Comparison of ENCODE assay signal across 9 mouse cellular contexts in genomic region chr6:47799079-47799478, GRCm38 (mm10). TPM values are rescaled to one million over a fixed set of nuclear protein-coding genes. Genes with fewer than 3 reads are reported as not detected.
DNase-seq lines count a peak whose midpoint lies in the region; ATAC-seq and TF ChIP-seq lines count a peak whose summit lies in the region.
"Had no signal": no experiment of that assay in that cellular context is flagged by ENCODE, and none has a peak within 500 bp of the region (broad histone marks: within the 10 kb centered on the region; RNA-seq: fewer than 3 reads in every experiment).

No protein-coding gene starts in this region.

- no peak for ATAC-seq in Patski
- ATAC-seq in midbrain, embryonic 11.5 days (ENCODE audit: low FRiP score) = peak; percentile 63

- TF ChIP-seq CTCF in heart, adult 2 months (IDR thresholded peaks at IDR 0.05) = peak; percentile 91
- peak; percentile 72 for TF ChIP-seq CTCF in Patski (IDR thresholded peaks at IDR 0.05)

- H3K27me3 ChIP-seq in heart, adult 2 months (ENCODE audit: control insufficient read depth, insufficient read depth, low read length) = no peaks in the 10 kb centered on the region
- H3K27me3 ChIP-seq in Patski = no peaks in the 10 kb centered on the region
- H3K27me3 ChIP-seq in midbrain, embryonic 11.5 days (ENCODE audit: control insufficient read depth, insufficient read depth, low read length) = no peaks in the 10 kb centered on the region
- H3K27me3 ChIP-seq: limb, embryonic 15.5 days had no signal

- peak in 1 of 2 experiments; percentile 40 for DNase-seq in heart, adult 2 months
- no peak for DNase-seq in heart, postnatal 25 days (ENCODE audit: low spot score)
- no peak for DNase-seq in Patski (ENCODE audit: low read depth, low spot score)
- DNase-seq in embryo, embryonic 11.5 days (ENCODE audit: low read depth, low spot score) = peak; percentile 58
- peak; percentile 63 to 79 for DNase-seq in heart, postnatal 10 days
- peak; percentile 37 to 55 for DNase-seq in layer of hippocampus, postnatal 10 days (ENCODE audit: low spot score in 2 of 2)
- peak; percentile 91 for DNase-seq in midbrain, embryonic 11.5 days (ENCODE audit: low spot score, missing footprints)
- DNase-seq in thymus, adult 18-20 months = peak; percentile 26 to 55

- TF ChIP-seq POLR2A in heart, adult 2 months (IDR thresholded peaks at IDR 0.05; ENCODE audit: insufficient read depth, low read depth, low read length) = no peak

- intact Hi-C loops in heart, adult 2 months (cut with DNase I) = loop anchor here (1.0 to 5.0 kb wide), 2 partner anchors 30 to 78 kb away; partner anchors contain the start of gene Zfp282
- intact Hi-C loops in heart, postnatal 25 days (cut with DNase I) = loop anchor here (1.0 to 2.0 kb wide), 2 partner anchors 16 to 31 kb away; partner anchors contain the start of gene Zfp786
- intact Hi-C loops in heart, postnatal 10 days (cut with DNase I) = loop anchor here (1.0 kb wide), 1 partner anchor 30 kb away; no protein-coding TSS in a partner anchor

- POLR2A ChIA-PET in Patski (lab: Charles Lee) = no interaction called here

- CTCF ChIA-PET in Patski (lab: Charles Lee) = interaction anchor here (0.6 to 5.9 kb wide), 7 partner anchors 8 to 36 kb away, joined by 3 to 50 read pairs (median 4); partner anchors contain the start of genes Pdia4 and Zfp398

- TF ChIP-seq EP300 in heart, adult 2 months (IDR thresholded peaks at IDR 0.05; ENCODE audit: insufficient read depth, low read depth, low read length) = 0 out of 2 replicates have a peak, but pooled peaks have one; percentile 15

- no peaks in the 10 kb centered on the region for H3K36me3 ChIP-seq in heart, adult 2 months (ENCODE audit: control insufficient read depth, insufficient read depth, low read length)
- peaks cover 55% of the 10 kb centered on the region for H3K36me3 ChIP-seq in midbrain, embryonic 11.5 days (ENCODE audit: control insufficient read depth, insufficient read depth, low read length)

- 36% methylated on average over 6 of the region's 6 CpGs for WGBS in heart, adult 2 months
- WGBS in midbrain, embryonic 11.5 days = 61% methylated on average over 6 of the region's 6 CpGs

- no peaks in the 10 kb centered on the region for H3K79me2 ChIP-seq in heart, adult 2 months (replicated peaks; ENCODE audit: control insufficient read depth, insufficient read depth, low read length)

- no peak overlapping the region for H3K27ac ChIP-seq in heart, adult 2 months
- H3K27ac ChIP-seq in midbrain, embryonic 11.5 days (ENCODE audit: low read depth, low read length) = no peak overlapping the region
- H3K27ac ChIP-seq: limb, embryonic 15.5 days had no signal

- no peak overlapping the region for H3K9ac ChIP-seq in heart, adult 2 months (ENCODE audit: low read depth, low read length)
- H3K9ac ChIP-seq in midbrain, embryonic 11.5 days (ENCODE audit: low read length) = no peak overlapping the region
- H3K9ac ChIP-seq: limb, embryonic 15.5 days had no signal

- in situ Hi-C loops in Patski (cut with MboI; ENCODE audit: low pct_unique_long_range_greater_than_20kb) = no loop called here

- no peaks in the 10 kb centered on the region for H3K9me3 ChIP-seq in midbrain, embryonic 11.5 days (ENCODE audit: control insufficient read depth, low read length)
- H3K9me3 ChIP-seq: limb, embryonic 15.5 days had no signal

- H3K4me3 ChIP-seq in heart, adult 2 months = no peak overlapping the region
- no peak overlapping the region for H3K4me3 ChIP-seq in midbrain, embryonic 11.5 days (ENCODE audit: low read depth, low read length)
- H3K4me3 ChIP-seq: limb, embryonic 15.5 days had no signal

- H3K4me2 ChIP-seq in midbrain, embryonic 11.5 days = no peak overlapping the region
- H3K4me2 ChIP-seq: limb, embryonic 15.5 days had no signal

- H3K4me1 ChIP-seq in heart, adult 2 months (ENCODE audit: control insufficient read depth, insufficient read depth, low read length) = no peaks in the 10 kb centered on the region
- H3K4me1 ChIP-seq in midbrain, embryonic 11.5 days (ENCODE audit: control insufficient read depth, insufficient read depth, low read length) = no peaks in the 10 kb centered on the region
- H3K4me1 ChIP-seq: limb, embryonic 15.5 days had no signal

RNA-seq across cellular contexts. Expression of gene Pdia4, which starts 14.2 kb away (rescaled TPM):
- 10 to 100 TPM; 44.1 to 46.0 TPM for total RNA-seq in heart, adult 2 months (2021)
- polyA plus RNA-seq in heart, adult 2 months (2012; rRNA removed) = 14.0 and 29.7 TPM in 2 replicates
- 10 to 100 TPM; 48.3 to 54.3 TPM for total RNA-seq in heart, postnatal 25 days (2021)
- polyA plus RNA-seq in Patski (2021) = 241 TPM
- 10 to 100 TPM; 43.2 to 57.8 TPM for total RNA-seq in heart, postnatal 10 days (2021)
- total RNA-seq in layer of hippocampus, postnatal 10 days (2021) = 10 to 100 TPM; 44.8 to 47.8 TPM
- polyA plus RNA-seq in midbrain, embryonic 11.5 days (2014; fragmentation: Nextera tagmentation; extraction: Ambion mirVana) = 258 and 263 TPM in 2 replicates

RNA-seq across cellular contexts. Expression of gene Zfp786, which starts 31.6 kb away (rescaled TPM):
- total RNA-seq in heart, adult 2 months (2021) = under 1 TPM; 0.64 to 0.78 TPM
- 0.20 and 0.47 TPM in 2 replicates for polyA plus RNA-seq in heart, adult 2 months (2012; rRNA removed)
- under 1 TPM; 0.68 to 0.89 TPM for total RNA-seq in heart, postnatal 25 days (2021)
- 0.82 TPM for polyA plus RNA-seq in Patski (2021)
- under 1 TPM; 0.55 to 0.99 TPM for total RNA-seq in heart, postnatal 10 days (2021)
- 1 to 10 TPM; 7.0 to 7.2 TPM for total RNA-seq in layer of hippocampus, postnatal 10 days (2021)
- polyA plus RNA-seq in midbrain, embryonic 11.5 days (2014; fragmentation: Nextera tagmentation; extraction: Ambion mirVana) = 7.0 and 8.1 TPM in 2 replicates

RNA-seq across cellular contexts. Expression of gene Zfp398, which starts 36.4 kb away (rescaled TPM):
- 1 to 10 TPM; 5.8 to 7.4 TPM for total RNA-seq in heart, adult 2 months (2021)
- polyA plus RNA-seq in heart, adult 2 months (2012; rRNA removed) = 3.3 and 5.5 TPM in 2 replicates
- total RNA-seq in heart, postnatal 25 days (2021) = 1 to 10 TPM; 6.4 to 7.2 TPM
- polyA plus RNA-seq in Patski (2021) = 7.0 TPM
- 1 to 10 TPM; 7.1 TPM for total RNA-seq in heart, postnatal 10 days (2021)
- 10 to 100 TPM; 20.2 to 21.3 TPM for total RNA-seq in layer of hippocampus, postnatal 10 days (2021)
- polyA plus RNA-seq in midbrain, embryonic 11.5 days (2014; fragmentation: Nextera tagmentation; extraction: Ambion mirVana) = 7.6 and 8.3 TPM in 2 replicates

Comparison
In these comparisons a context has a peak if more than half of its experiments do, and no peak if none do; other contexts are left out.
1. DNase-seq: peak in embryo, embryonic 11.5 days (single experiment), heart, postnatal 10 days (2 of 2), layer of hippocampus, postnatal 10 days (2 of 2), midbrain, embryonic 11.5 days (single experiment) and thymus, adult 18-20 months (2 of 2); none in heart, postnatal 25 days (single experiment) and Patski (single experiment).
2. RNA of gene Zfp786, which starts 31.6 kb away (total RNA-seq): 7.0 to 7.2 TPM in layer of hippocampus, postnatal 10 days; 0.55 to 0.99 TPM in heart, postnatal 10 days, 0.68 to 0.89 TPM in heart, postnatal 25 days and 0.64 to 0.78 TPM in heart, adult 2 months; every median in the first group is over 4 times any median in the second.